Mouse (Mus musculus) heart, postnatal 36 days (tissue): ENCODE results near the gene Ifit3. TPM values are rescaled to one million over a fixed set of nuclear protein-coding genes. Genes with fewer than 3 reads are reported as not detected.

Experiments
- total RNA-seq, 2 experiments: library from RNA; stranded (reverse); gene quantifications; 2 replicates each; pipeline ENCODE4 v1.2.3; 2021

Ifit3 gene
- total RNA-seq, 2 experiments from 2014 or later: 4.2 to 9.2 TPM

Other genes with a start within 250 kb of the Ifit3 start
- under 1 TPM; 0.28 to 0.49 TPM for gene Ch25h, start 108.4 kb upstream of the Ifit3 start, total RNA-seq
- 10 to 100 TPM; 28.0 to 28.4 TPM for gene Lipa, start 56.1 kb upstream of the Ifit3 start, total RNA-seq
- gene Ifit2, start 32.8 kb upstream of the Ifit3 start, total RNA-seq: 1 to 10 TPM; 5.8 to 6.5 TPM
- gene Ifit1bl1, start 18.4 kb downstream of the Ifit3 start, total RNA-seq: 1 to 10 TPM; 1.1 to 1.9 TPM
- 1 to 10 TPM; 1.8 to 3.5 TPM for gene Ifit3b, start 24.4 kb downstream of the Ifit3 start, total RNA-seq
- gene Ifit1bl2, start 57.2 kb downstream of the Ifit3 start, total RNA-seq: 1 to 10 TPM; 1.1 to 1.2 TPM
- 1 to 10 TPM; 2.0 to 3.5 TPM for gene Ifit1, start 57.3 kb downstream of the Ifit3 start, total RNA-seq
- gene Slc16a12, start 163.8 kb downstream of the Ifit3 start, total RNA-seq: 1 to 10 TPM; 1.7 to 1.9 TPM